15 mouse cellular contexts compared by ENCODE assay signal in the genomic region with DNA sequence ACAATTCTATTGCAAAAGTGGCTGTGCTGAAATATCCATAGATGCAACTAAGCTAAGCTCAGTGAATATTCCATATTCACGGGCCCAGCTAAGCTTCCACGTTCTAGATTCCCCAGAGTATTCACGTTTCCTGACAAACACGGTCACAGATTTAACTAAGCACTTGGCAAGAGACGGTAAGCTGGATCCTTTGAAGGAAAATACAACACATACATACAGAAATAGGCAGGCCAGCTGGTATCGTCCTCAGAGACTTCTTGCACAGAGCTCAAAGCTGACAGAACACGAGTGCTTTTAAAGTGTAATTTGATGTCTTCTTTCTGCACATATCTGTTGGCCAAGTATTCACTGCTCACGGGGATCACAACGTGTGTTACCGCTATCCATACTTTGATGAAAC.
DNase-seq lines count a peak whose midpoint lies in the region; ATAC-seq and TF ChIP-seq lines count a peak whose summit lies in the region.
"Had no signal": no experiment of that assay in that cellular context is flagged by ENCODE, and none has a peak within 500 bp of the region (broad histone marks: within the 10 kb centered on the region; RNA-seq: fewer than 3 reads in every experiment).

No protein-coding gene starts in this region.

- intact Hi-C loops in left cerebral cortex, postnatal 4 days (cut with DNase I): no loop called here

- 52% methylated on average over 10 of the region's 10 CpGs for WGBS in embryonic facial prominence, embryonic 14.5 days
- 88% methylated on average over 10 of the region's 10 CpGs for WGBS in embryonic facial prominence, embryonic 10.5 days
- WGBS in heart, embryonic 10.5 days: 82% methylated on average over 10 of the region's 10 CpGs
- WGBS in lung, postnatal 0 days: 66% methylated on average over 10 of the region's 10 CpGs

- H3K27ac ChIP-seq in embryonic facial prominence, embryonic 14.5 days (replicated peaks; ENCODE audit: low read depth, low read length): no peak overlapping the region
- no peak overlapping the region for H3K27ac ChIP-seq in embryonic facial prominence, embryonic 10.5 days (replicated peaks)
- no peak overlapping the region for H3K27ac ChIP-seq in heart, embryonic 10.5 days
- H3K27ac ChIP-seq in lung, postnatal 0 days (ENCODE audit: low read length): no peak overlapping the region
- H3K27ac ChIP-seq: hindbrain, postnatal 0 days; kidney, postnatal 0 days; limb, embryonic 15.5 days had no signal

- no peak for ATAC-seq in embryonic facial prominence, embryonic 14.5 days (ENCODE audit: low read depth)
- no peak for ATAC-seq in lung, postnatal 0 days
- ATAC-seq: hindbrain, postnatal 0 days had no signal

- no peak for TF ChIP-seq EP300 in lung, postnatal 0 days (IDR thresholded peaks at IDR 0.05)

- H3K4me3 ChIP-seq in embryonic facial prominence, embryonic 14.5 days (ENCODE audit: low read depth, low read length): no peak overlapping the region
- no peak overlapping the region for H3K4me3 ChIP-seq in embryonic facial prominence, embryonic 10.5 days
- no peak overlapping the region for H3K4me3 ChIP-seq in heart, embryonic 10.5 days
- no peak overlapping the region for H3K4me3 ChIP-seq in lung, postnatal 0 days (ENCODE audit: low read depth, low read length)
- H3K4me3 ChIP-seq: erythroblast, embryonic 14.5 days; limb, embryonic 15.5 days had no signal

- H3K4me2 ChIP-seq in embryonic facial prominence, embryonic 14.5 days (ENCODE audit: low read depth, low read length): no peak overlapping the region
- no peak overlapping the region for H3K4me2 ChIP-seq in lung, postnatal 0 days (replicated peaks; ENCODE audit: low read depth, low read length)
- H3K4me2 ChIP-seq: limb, embryonic 15.5 days had no signal

- H3K9ac ChIP-seq in embryonic facial prominence, embryonic 14.5 days (ENCODE audit: low read depth, low read length): no peak overlapping the region
- H3K9ac ChIP-seq in lung, postnatal 0 days (replicated peaks; ENCODE audit: low read depth): no peak overlapping the region
- H3K9ac ChIP-seq: limb, embryonic 15.5 days had no signal

- H3K4me1 ChIP-seq in embryonic facial prominence, embryonic 14.5 days (ENCODE audit: control insufficient read depth, insufficient read depth, low read length): no peaks in the 10 kb centered on the region
- no peaks in the 10 kb centered on the region for H3K4me1 ChIP-seq in embryonic facial prominence, embryonic 10.5 days
- H3K4me1 ChIP-seq in heart, embryonic 10.5 days: no peaks in the 10 kb centered on the region
- no peaks in the 10 kb centered on the region for H3K4me1 ChIP-seq in lung, postnatal 0 days (ENCODE audit: insufficient read depth, low read depth, low read length)

- peak; percentile 44 for DNase-seq in embryonic facial prominence, embryonic 14.5 days (ENCODE audit: low spot score)
- DNase-seq in embryonic facial prominence, embryonic 10.5 days (ENCODE audit: low spot score): no peak
- peak; percentile 28 for DNase-seq in left cerebral cortex, adult 11 months (ENCODE audit: low spot score)
- DNase-seq in left cerebral cortex, postnatal 4 days: no peak
- peak; percentile 13 to 77 for DNase-seq in frontal cortex, postnatal 36 days (ENCODE audit: low spot score in 2 of 2)
- DNase-seq in right cerebral cortex, postnatal 36 days (ENCODE audit: low spot score in 2 of 2): peak; percentile 33 to 67
- DNase-seq in heart, embryonic 10.5 days (ENCODE audit: low spot score): no peak
- DNase-seq in lung, postnatal 0 days (ENCODE audit: low spot score): no peak
- DNase-seq: cerebellum, postnatal 14 days; kidney, adult 11 months; lung, postnatal 14 days had no signal

- no peaks in the 10 kb centered on the region for H3K27me3 ChIP-seq in embryonic facial prominence, embryonic 14.5 days (replicated peaks; ENCODE audit: control insufficient read depth, insufficient read depth, low read length)
- no peaks in the 10 kb centered on the region for H3K27me3 ChIP-seq in embryonic facial prominence, embryonic 10.5 days (replicated peaks; ENCODE audit: low read depth, poor library complexity, severe bottlenecking)
- no peaks in the 10 kb centered on the region for H3K27me3 ChIP-seq in heart, embryonic 10.5 days (ENCODE audit: insufficient read depth, poor library complexity, severe bottlenecking)
- no peaks in the 10 kb centered on the region for H3K27me3 ChIP-seq in lung, postnatal 0 days (replicated peaks; ENCODE audit: insufficient read depth, low read length)
- H3K27me3 ChIP-seq: limb, embryonic 15.5 days had no signal

- no peaks in the 10 kb centered on the region for H3K36me3 ChIP-seq in embryonic facial prominence, embryonic 14.5 days (ENCODE audit: control insufficient read depth, insufficient read depth, low read length)
- no peaks in the 10 kb centered on the region for H3K36me3 ChIP-seq in embryonic facial prominence, embryonic 10.5 days (replicated peaks)
- H3K36me3 ChIP-seq in heart, embryonic 10.5 days: no peaks in the 10 kb centered on the region
- no peaks in the 10 kb centered on the region for H3K36me3 ChIP-seq in lung, postnatal 0 days (ENCODE audit: insufficient read depth, low read length)
- H3K36me3 ChIP-seq: limb, embryonic 15.5 days had no signal

- H3K9me3 ChIP-seq in embryonic facial prominence, embryonic 14.5 days (ENCODE audit: control insufficient read depth, low read length): peaks cover 5% of the 10 kb centered on the region
- no peaks in the 10 kb centered on the region; the same call in 1 of the 2 replicates for H3K9me3 ChIP-seq in embryonic facial prominence, embryonic 10.5 days
- no peaks in the 10 kb centered on the region for H3K9me3 ChIP-seq in heart, embryonic 10.5 days
- no peaks in the 10 kb centered on the region for H3K9me3 ChIP-seq in lung, postnatal 0 days (ENCODE audit: low read length)
- H3K9me3 ChIP-seq: limb, embryonic 15.5 days had no signal

- no peak for TF ChIP-seq CTCF in lung, postnatal 0 days (IDR thresholded peaks at IDR 0.05)

Comparison
In these comparisons a context has a peak if more than half of its experiments do, and no peak if none do; other contexts are left out.
1. DNase-seq: peak in embryonic facial prominence, embryonic 14.5 days (single experiment), left cerebral cortex, adult 11 months (single experiment), frontal cortex, postnatal 36 days (2 of 2) and right cerebral cortex, postnatal 36 days (2 of 2); none in embryonic facial prominence, embryonic 10.5 days (single experiment), left cerebral cortex, postnatal 4 days (single experiment), heart, embryonic 10.5 days (single experiment) and lung, postnatal 0 days (single experiment).